Mouse (Mus musculus) forebrain, embryonic 15.5 days (tissue): ENCODE measurements at regions not wholly inside any gene's neighbourhood (a gene's known extent, or its start where the extent isn't known, plus 50 kb on each side); places are given as distances from the start of the nearest gene placed in this dataset.

Experiments used
- ATAC-seq: fragments of 200-750 bp; cut with Nextera tagmentation; replicated peaks from 2 replicates; pipeline ENCODE4 v1.8.0; 2017; ENCODE audit warnings: mild to moderate bottlenecking, moderate TSS enrichment, moderate library complexity
- H3K27ac ChIP-seq: fragments of 300-500 bp; sonication (generic); replicated peaks from 2 replicates; pipeline ENCODE4 v1.5.1; 2015; ENCODE audit warnings: mild to moderate bottlenecking, inconsistent platforms
- H3K27me3 ChIP-seq: fragments of 300-500 bp; sonication (generic); 2 replicates; pipeline ENCODE4 v1.6.1; 2015; ENCODE audit warnings: inconsistent platforms
- H3K36me3 ChIP-seq: fragments of 300-500 bp; sonication (generic); 2 replicates; pipeline ENCODE4 v1.6.1; 2015; ENCODE audit warnings: mild to moderate bottlenecking, inconsistent platforms
- H3K4me1 ChIP-seq: fragments of 300-500 bp; sonication (generic); 2 replicates; pipeline ENCODE4 v1.6.1; 2015; ENCODE audit warnings: inconsistent platforms
- H3K4me2 ChIP-seq: fragments of 300-500 bp; sonication (generic); replicated peaks from 2 replicates; pipeline ENCODE4 v1.6.1; 2015; ENCODE audit warnings: mild to moderate bottlenecking, inconsistent platforms
- H3K4me3 ChIP-seq: fragments of 300-500 bp; sonication (generic); 2 replicates; pipeline ENCODE4 v1.5.1; 2015; ENCODE audit warnings: mild to moderate bottlenecking, inconsistent platforms
- H3K9ac ChIP-seq: fragments of 300-500 bp; sonication (generic); replicated peaks from 2 replicates; pipeline ENCODE4 v1.6.1; 2015; ENCODE audit warnings: mild to moderate bottlenecking, inconsistent platforms
- H3K9me3 ChIP-seq: fragments of 300-500 bp; sonication (generic); 2 replicates; pipeline ENCODE4 v1.6.1; 2016; ENCODE audit warnings: inconsistent platforms
- WGBS: fragments of 180-500 bp; shearing (Covaris S2); methylation state at CpG from one replicate; pipeline ENCODE4 v1.1.7; 2015; ENCODE audit warnings: mixed read lengths; 5-methylcytosine and 5-hydroxymethylcytosine counted together

- no peaks in the 10 kb centered on the region for H3K9me3 ChIP-seq
- H3K27me3 ChIP-seq, result no peaks in the 10 kb centered on the region
- H3K4me3 ChIP-seq, result no peak overlapping the region
- H3K4me1 ChIP-seq, result no peaks in the 10 kb centered on the region
- H3K36me3 ChIP-seq, result no peaks in the 10 kb centered on the region
- H3K4me2 ChIP-seq, result no peak overlapping the region
- no peak overlapping the region for H3K9ac ChIP-seq
- no peak overlapping the region for H3K27ac ChIP-seq
- ATAC-seq, result no peak
- 68% methylated on average over 1 of the region's 1 CpGs for WGBS
Observed at GRCm38 (mm10) chr8:11061711-11062110, 53.5 kb upstream of the Irs2 start.

- H3K4me2 ChIP-seq, result no peak overlapping the region
- H3K9ac ChIP-seq, result no peak overlapping the region
- no peak overlapping the region for H3K4me3 ChIP-seq
- ATAC-seq, result no peak
- H3K9me3 ChIP-seq, result no peaks in the 10 kb centered on the region
- H3K36me3 ChIP-seq, result no peaks in the 10 kb centered on the region
- no peak overlapping the region for H3K27ac ChIP-seq
- WGBS, result 80% methylated on average over 3 of the region's 3 CpGs
- H3K27me3 ChIP-seq, result no peaks in the 10 kb centered on the region
- no peaks in the 10 kb centered on the region for H3K4me1 ChIP-seq
Observed at GRCm38 (mm10) chr8:11060604-11061003, 52.3 kb upstream of the Irs2 start.

- no peaks in the 10 kb centered on the region for H3K4me1 ChIP-seq
- H3K36me3 ChIP-seq, result no peaks in the 10 kb centered on the region
- WGBS, result 91% methylated on average over 3 of the region's 3 CpGs
- H3K4me3 ChIP-seq, result no peak overlapping the region
- no peak for ATAC-seq
- H3K4me2 ChIP-seq, result no peak overlapping the region
- H3K9me3 ChIP-seq, result no peaks in the 10 kb centered on the region
- H3K9ac ChIP-seq, result no peak overlapping the region
- no peak overlapping the region for H3K27ac ChIP-seq
- H3K27me3 ChIP-seq, result no peaks in the 10 kb centered on the region
Observed at GRCm38 (mm10) chr8:11058392-11058791, 50.1 kb upstream of the Irs2 start.
